Mouse (Mus musculus) heart, adult 2 months (tissue): ENCODE measurements around the gene Chac1. TPM values are rescaled to one million over a fixed set of nuclear protein-coding genes. Genes with fewer than 3 reads are reported as not detected.

Experiments used
- DNase-seq, 2 experiments: peaks; one replicate each; pipeline ENCODE4 v3.0.0; 2021
- H3K27ac ChIP-seq: fragments of 200-600 bp; 2 replicates; pipeline ENCODE4 v1.8.1; 2022
- H3K27me3 ChIP-seq: fragments of 200-500 bp; 2 replicates; pipeline ENCODE4 v1.6.1; 2012; ENCODE audit warnings: mild to moderate bottlenecking, low read length, inconsistent platforms, mixed read lengths; ENCODE audit not compliant: control insufficient read depth, insufficient read depth
- H3K36me3 ChIP-seq: fragments of 200-500 bp; 2 replicates; pipeline ENCODE4 v1.6.1; 2012; ENCODE audit warnings: low read length, inconsistent platforms; ENCODE audit not compliant: control insufficient read depth, insufficient read depth
- H3K4me1 ChIP-seq: fragments of 200-500 bp; 2 replicates; pipeline ENCODE4 v1.6.1; 2011; ENCODE audit warnings: low read length; ENCODE audit not compliant: control insufficient read depth, insufficient read depth
- H3K4me3 ChIP-seq: fragments of 200-600 bp; 2 replicates; pipeline ENCODE4 v1.8.1; 2022
- H3K79me2 ChIP-seq: fragments of 200-500 bp; replicated peaks from 2 replicates; pipeline ENCODE4 v1.6.1; 2012; ENCODE audit warnings: mild to moderate bottlenecking, inconsistent platforms, low read length, moderate library complexity, mixed read lengths; ENCODE audit not compliant: control insufficient read depth, insufficient read depth
- H3K9ac ChIP-seq: fragments of 200-500 bp; 2 replicates; pipeline ENCODE4 v1.6.1; 2012; ENCODE audit warnings: low read depth, mild to moderate bottlenecking, control low read depth, inconsistent platforms, low read length, mixed read lengths
- CTCF ChIP-seq: fragments of 200-600 bp; IDR thresholded peaks from 2 replicates; pipeline ENCODE4 v1.8.1; 2022; ENCODE audit warnings: antibody characterized with exemption, mild to moderate bottlenecking, moderate library complexity
- EP300 ChIP-seq: fragments of 200-500 bp; IDR thresholded peaks from 2 replicates; pipeline ENCODE4 v1.6.1; 2011; ENCODE audit warnings: low read depth, low read length, control low read depth; ENCODE audit not compliant: insufficient read depth
- POLR2A ChIP-seq: fragments of 200-500 bp; IDR thresholded peaks from 2 replicates; pipeline ENCODE4 v1.6.1; 2011; ENCODE audit warnings: mild to moderate bottlenecking, low read depth, low read length, control low read depth; ENCODE audit not compliant: insufficient read depth
- WGBS: fragments of 180-500 bp; shearing (Covaris S2); methylation state at CpG from one replicate; pipeline ENCODE4 v1.1.7; 2018; 5-methylcytosine and 5-hydroxymethylcytosine counted together
- intact Hi-C: fragments of 180-260 bp; cut with DNase I; formaldehyde crosslinking; loops from one replicate; pipeline ENCODE4 v1.15.1; 2025
- polyA plus RNA-seq: library from polyadenylated mRNA; depleted of rRNA; stranded (reverse); fragments of >200 nt; gene quantifications from 2 replicates; pipeline ENCODE4 v1.2.3, GENCODE M21; 2012
- total RNA-seq, 2 experiments: library from RNA; stranded (reverse); gene quantifications; 2 replicates each; pipeline ENCODE4 v1.2.3; 2021

Gene Chac1
- total and polyA plus RNA-seq, 3 experiments: 5.6 to 13.7 (median 8.1) TPM

GRCm38 (mm10) chr2:119326161-119327101 is 24.6 kb upstream of the Chac1 start:
- TF ChIP-seq EP300 (no peak), POLR2A (0 out of 2 replicates have a peak, but pooled peaks have one; percentile 12), CTCF (no peak)
- Histone ChIP-seq H3K79me2 (peaks cover 2% of the 10 kb centered on the region; the same call in 1 of the 2 replicates), H3K27ac (peak overlapping the region; percentile 94), H3K4me1 (peaks cover 7% of the 10 kb centered on the region), H3K9ac (peak overlapping the region; percentile 77), H3K36me3 (peaks cover 4% of the 10 kb centered on the region; the same call in 1 of the 2 replicates), H3K27me3 (peaks cover 6% of the 10 kb centered on the region; the same call in 1 of the 2 replicates), H3K4me3 (peak overlapping the region; percentile 81)
- intact Hi-C loops: loop anchor here (1.0 to 2.0 kb wide), 3 partner anchors 10 to 26 kb away; no protein-coding TSS in a partner anchor
- under 1% methylated on average over 57 of the region's 61 CpGs for WGBS
- peak in 1 of 2 experiments; percentile 43 for DNase-seq

GRCm38 (mm10) chr2:119327102-119327480 is 23.9 kb upstream of the Chac1 start:
- TF ChIP-seq EP300: peak; percentile 87; the same call in 1 of the 2 replicates
- TF ChIP-seq CTCF: peak; percentile 63
- TF ChIP-seq POLR2A: peak; percentile 52
- intact Hi-C loops: loop anchor here (1.0 to 2.0 kb wide), 3 partner anchors 9 to 27 kb away; no protein-coding TSS in a partner anchor
- under 1% methylated on average over 30 of the region's 30 CpGs for WGBS
- Histone ChIP-seq H3K79me2 (peaks cover 2% of the 10 kb centered on the region; the same call in 1 of the 2 replicates), H3K9ac (peak overlapping the region; percentile 77), H3K4me3 (peak overlapping the region; percentile 81), H3K4me1 (peaks cover 7% of the 10 kb centered on the region), H3K36me3 (peaks cover 4% of the 10 kb centered on the region; the same call in 1 of the 2 replicates), H3K27me3 (peaks cover 6% of the 10 kb centered on the region; the same call in 1 of the 2 replicates), H3K27ac (peak overlapping the region; percentile 94)
- DNase-seq: peak; percentile 77 to 87

DNA sequence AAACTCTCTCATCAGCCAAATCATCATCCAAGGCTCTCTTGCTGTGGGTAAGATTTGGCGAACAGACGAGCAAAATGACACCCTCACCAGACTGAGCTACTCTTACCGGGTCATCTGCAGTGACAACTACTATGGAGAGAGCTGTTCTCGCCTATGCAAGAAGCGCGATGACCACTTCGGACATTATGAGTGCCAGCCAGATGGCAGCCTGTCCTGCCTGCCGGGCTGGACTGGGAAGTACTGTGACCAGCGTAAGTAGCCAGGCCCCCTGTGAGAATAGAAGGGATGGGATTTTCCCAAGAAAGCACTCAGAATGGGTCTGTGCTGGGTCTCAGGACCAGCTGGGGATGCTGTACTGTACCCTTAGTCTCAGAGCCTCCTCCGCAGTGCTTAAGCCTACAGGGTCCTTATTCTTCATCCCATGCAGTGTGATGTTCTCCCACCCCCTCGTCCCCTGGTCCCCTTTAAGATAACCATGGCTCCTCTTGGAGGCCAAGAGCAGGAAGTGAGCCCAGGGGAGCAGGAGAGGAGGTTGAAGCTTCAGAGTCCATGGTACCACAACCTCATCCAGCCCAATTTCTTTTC is 23.0 kb upstream of the Chac1 start:
- Histone ChIP-seq H3K27me3 (peaks cover 4% of the 10 kb centered on the region; the same call in 1 of the 2 replicates), H3K4me1 (peaks cover 7% of the 10 kb centered on the region), H3K27ac (peak overlapping the region; percentile 94), H3K4me3 (peak overlapping the region; percentile 81), H3K79me2 (peaks cover 2% of the 10 kb centered on the region; the same call in 1 of the 2 replicates), H3K36me3 (peaks cover 4% of the 10 kb centered on the region; the same call in 1 of the 2 replicates), H3K9ac (peak overlapping the region; percentile 32)
- WGBS: 22% methylated on average over 11 of the region's 11 CpGs
- DNase-seq: no peak
- TF ChIP-seq EP300: no peak
- TF ChIP-seq POLR2A: no peak
- no peak for TF ChIP-seq CTCF
- intact Hi-C loops: loop anchor here (1.0 to 2.0 kb wide), 3 partner anchors 8 to 28 kb away; no protein-coding TSS in a partner anchor

DNA sequence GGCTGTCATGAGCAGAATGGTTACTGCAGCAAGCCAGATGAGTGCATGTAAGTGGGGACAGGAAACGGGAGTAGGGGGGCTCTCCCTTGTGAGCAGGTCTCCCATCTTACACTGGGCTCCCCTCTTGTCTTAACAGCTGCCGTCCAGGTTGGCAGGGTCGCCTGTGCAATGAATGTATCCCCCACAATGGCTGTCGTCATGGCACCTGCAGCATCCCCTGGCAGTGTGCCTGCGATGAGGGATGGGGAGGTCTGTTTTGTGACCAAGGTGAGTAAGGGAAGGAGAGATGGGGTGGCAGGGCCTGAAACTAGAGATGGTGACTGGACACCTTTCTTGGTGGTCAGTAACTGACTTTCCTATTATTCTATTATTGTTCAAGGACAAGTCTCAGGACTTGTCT is 22.5 kb upstream of the Chac1 start:
- Histone ChIP-seq H3K27me3 (peaks cover 4% of the 10 kb centered on the region; the same call in 1 of the 2 replicates), H3K9ac (peak overlapping the region; percentile 32), H3K36me3 (peaks cover 4% of the 10 kb centered on the region; the same call in 1 of the 2 replicates), H3K79me2 (peaks cover 2% of the 10 kb centered on the region; the same call in 1 of the 2 replicates), H3K4me1 (peaks cover 7% of the 10 kb centered on the region), H3K4me3 (peak overlapping the region; percentile 81), H3K27ac (peak overlapping the region; percentile 94)
- intact Hi-C loops: no loop called here
- 37% methylated on average over 5 of the region's 5 CpGs for WGBS
- DNase-seq: no peak
- TF ChIP-seq CTCF (no peak), EP300 (no peak), POLR2A (no peak)

- 56% methylated on average over 3 of the region's 3 CpGs for WGBS
- H3K27me3 ChIP-seq: peaks cover 2% of the 10 kb centered on the region; the same call in 1 of the 2 replicates
- peaks cover 2% of the 10 kb centered on the region; the same call in 1 of the 2 replicates for H3K79me2 ChIP-seq
- peaks cover 4% of the 10 kb centered on the region; the same call in 1 of the 2 replicates for H3K36me3 ChIP-seq
- peak overlapping the region; percentile 94 for H3K27ac ChIP-seq
- peak overlapping the region; percentile 81 for H3K4me3 ChIP-seq
- no peak for TF ChIP-seq EP300
- TF ChIP-seq POLR2A: no peak
- no peak for TF ChIP-seq CTCF
- intact Hi-C loops: no loop called here
- H3K4me1 ChIP-seq: peaks cover 7% of the 10 kb centered on the region
- DNase-seq: no peak
- H3K9ac ChIP-seq: peak overlapping the region; percentile 19; the same call in 1 of the 2 replicates
Measured at GRCm38 (mm10) chr2:119329123-119329817, 21.8 kb upstream of the Chac1 start.
